In the genomic region with DNA sequence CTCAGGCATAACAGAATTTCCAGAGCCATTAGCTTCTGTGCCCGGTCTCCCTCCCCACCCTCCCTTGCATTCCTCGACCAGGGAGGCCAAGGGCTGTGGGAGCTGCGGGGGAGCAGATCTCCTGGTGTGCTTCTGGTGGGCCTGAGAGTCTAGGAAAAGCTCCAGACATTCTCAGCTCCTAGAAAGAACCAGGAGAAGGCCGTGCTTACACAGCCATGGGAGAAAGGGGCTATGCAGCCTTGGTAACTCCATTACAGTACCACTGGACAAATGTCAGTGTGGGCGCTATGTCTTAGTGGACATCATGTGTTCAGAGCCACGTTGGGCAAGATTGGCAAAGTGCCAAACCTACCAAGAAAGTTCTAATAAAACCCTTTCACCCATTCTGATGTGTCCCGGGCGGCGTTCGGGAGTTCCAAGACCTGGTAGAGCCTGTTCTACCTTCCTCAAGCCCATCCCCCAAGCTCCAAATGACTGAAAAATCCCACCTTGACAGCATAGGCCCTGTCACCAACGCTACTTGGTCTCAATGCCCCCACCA, we compare ENCODE assay signal across 9 mouse cellular contexts. TPM values are rescaled to one million over a fixed set of nuclear protein-coding genes. Genes with fewer than 3 reads are reported as not detected.
DNase-seq lines count a peak whose midpoint lies in the region; ATAC-seq lines count a peak whose summit lies in the region.
"Had no signal": no experiment of that assay in that cellular context is flagged by ENCODE, and none has a peak within 500 bp of the region (broad histone marks: within the 10 kb centered on the region; RNA-seq: fewer than 3 reads in every experiment).

No protein-coding gene starts in this region.

- WGBS in limb, embryonic 10.5 days: 11% methylated on average over 11 of the region's 11 CpGs
- WGBS in midbrain, embryonic 16.5 days: 13% methylated on average over 11 of the region's 11 CpGs

- H3K9me3 ChIP-seq in limb, embryonic 10.5 days (replicated peaks): no peaks in the 10 kb centered on the region
- H3K9me3 ChIP-seq in midbrain, embryonic 16.5 days (replicated peaks; ENCODE audit: control insufficient read depth, low read length, poor library complexity, severe bottlenecking): no peaks in the 10 kb centered on the region

- peak; percentile 96 for DNase-seq in heart, adult 11 months
- no peak for DNase-seq in heart, postnatal 25 days (ENCODE audit: low spot score)
- DNase-seq in cerebellum, postnatal 14 days: peak; percentile 50 to 54
- DNase-seq in heart, postnatal 10 days: peak; percentile 52 to 69
- no peak for DNase-seq in limb, embryonic 10.5 days (ENCODE audit: low spot score)
- no peak for DNase-seq in Muller cell, postnatal 12 days (ENCODE audit: inconsistent ontology term)
- no peak for DNase-seq in frontal cortex, postnatal 14 days (ENCODE audit: low spot score in 2 of 2)

- 0 out of 2 replicates have a peak, but pooled peaks cover 2% of the 10 kb centered on the region for H3K36me3 ChIP-seq in limb, embryonic 10.5 days
- no peaks in the 10 kb centered on the region for H3K36me3 ChIP-seq in midbrain, embryonic 16.5 days (ENCODE audit: control insufficient read depth, insufficient read depth, low read length)

- H3K27ac ChIP-seq in limb, embryonic 10.5 days: peak overlapping the region; percentile 73
- no peak overlapping the region for H3K27ac ChIP-seq in midbrain, embryonic 16.5 days (ENCODE audit: low read length)

- intact Hi-C loops in heart, postnatal 25 days (cut with DNase I): loop anchor here (2.0 kb wide), 1 partner anchor 13 kb away; no protein-coding TSS in a partner anchor
- intact Hi-C loops in heart, postnatal 10 days (cut with DNase I): no loop called here

- peak overlapping the region; percentile 76 for H3K9ac ChIP-seq in midbrain, embryonic 16.5 days (ENCODE audit: low read depth, low read length)

- peak overlapping the region; percentile 64 for H3K4me3 ChIP-seq in limb, embryonic 10.5 days
- peak overlapping the region; percentile 57 for H3K4me3 ChIP-seq in midbrain, embryonic 16.5 days (ENCODE audit: low read depth, low read length)

- H3K4me1 ChIP-seq in limb, embryonic 10.5 days: peaks cover 47% of the 10 kb centered on the region
- peaks cover 11% of the 10 kb centered on the region for H3K4me1 ChIP-seq in midbrain, embryonic 16.5 days (ENCODE audit: control insufficient read depth, insufficient read depth, low read length)

- peak; percentile 15; the same call in 1 of the 2 replicates for ATAC-seq in midbrain, embryonic 16.5 days

- peaks cover 48% of the 10 kb centered on the region for H3K27me3 ChIP-seq in limb, embryonic 10.5 days (ENCODE audit: low read depth, poor library complexity, severe bottlenecking)
- H3K27me3 ChIP-seq in midbrain, embryonic 16.5 days (ENCODE audit: control insufficient read depth, insufficient read depth, low read depth, low read length): no peaks in the 10 kb centered on the region
- H3K27me3 ChIP-seq: Patski had no signal

- H3K4me2 ChIP-seq in midbrain, embryonic 16.5 days (ENCODE audit: low read length): peak overlapping the region; percentile 71

RNA-seq across cellular contexts. Expression of a gene that starts 7.7 kb away (rescaled TPM):
- total RNA-seq in heart, postnatal 25 days (2021): 100 to 1,000 TPM; 121 to 132 TPM
- total RNA-seq in heart, postnatal 10 days (2021): 100 to 1,000 TPM; 164 to 173 TPM
- 9.2 and 14.5 TPM in 2 replicates for polyA plus RNA-seq in limb, embryonic 10.5 days (2016; fragmentation: Nextera tagmentation; extraction: Ambion mirVana)
- 51.0 and 59.7 TPM in 2 replicates for polyA plus RNA-seq in midbrain, embryonic 16.5 days (2015; fragmentation: Nextera tagmentation; extraction: Ambion mirVana)

RNA-seq across cellular contexts. Expression of a gene that starts 30.1 kb away (rescaled TPM):
- under 1 TPM; 0.39 to 0.61 TPM for total RNA-seq in heart, postnatal 25 days (2021)
- 1 to 10 TPM; 3.4 to 6.3 TPM for total RNA-seq in heart, postnatal 10 days (2021)
- polyA plus RNA-seq in limb, embryonic 10.5 days (2016; fragmentation: Nextera tagmentation; extraction: Ambion mirVana): 28.9 and 34.8 TPM in 2 replicates
- polyA plus RNA-seq in midbrain, embryonic 16.5 days (2015; fragmentation: Nextera tagmentation; extraction: Ambion mirVana): 28.6 and 33.0 TPM in 2 replicates

RNA-seq across cellular contexts. Expression of a gene that starts 41.1 kb away (rescaled TPM):
- total RNA-seq in heart, postnatal 25 days (2021): 1 to 10 TPM; 1.9 to 3.7 TPM
- 1 to 10 TPM; 1.8 to 1.9 TPM for total RNA-seq in heart, postnatal 10 days (2021)
- 4.7 and 6.7 TPM in 2 replicates for polyA plus RNA-seq in limb, embryonic 10.5 days (2016; fragmentation: Nextera tagmentation; extraction: Ambion mirVana)
- polyA plus RNA-seq in midbrain, embryonic 16.5 days (2015; fragmentation: Nextera tagmentation; extraction: Ambion mirVana): 42.5 and 44.0 TPM in 2 replicates

RNA-seq across cellular contexts. Expression of a gene that starts 46.0 kb away (rescaled TPM):
- total RNA-seq in heart, postnatal 25 days (2021): not detected
- not detected for total RNA-seq in heart, postnatal 10 days (2021)
- 1.7 and 3.7 TPM in 2 replicates for polyA plus RNA-seq in limb, embryonic 10.5 days (2016; fragmentation: Nextera tagmentation; extraction: Ambion mirVana)
- 0.69 TPM in 1 of 2 replicates, not detected in the other for polyA plus RNA-seq in midbrain, embryonic 16.5 days (2015; fragmentation: Nextera tagmentation; extraction: Ambion mirVana)

RNA-seq across cellular contexts. Expression of a gene that starts 50.8 kb away (rescaled TPM):
- total RNA-seq in heart, postnatal 25 days (2021): 10 to 100 TPM; 84.2 to 92.5 TPM
- total RNA-seq in heart, postnatal 10 days (2021): 10 to 100 TPM; 87.3 to 94.0 TPM
- polyA plus RNA-seq in limb, embryonic 10.5 days (2016; fragmentation: Nextera tagmentation; extraction: Ambion mirVana): 151 and 159 TPM in 2 replicates
- 181 and 193 TPM in 2 replicates for polyA plus RNA-seq in midbrain, embryonic 16.5 days (2015; fragmentation: Nextera tagmentation; extraction: Ambion mirVana)

Comparison
In these comparisons a context has a peak if more than half of its experiments do, and no peak if none do; other contexts are left out.
1. DNase-seq: peak in heart, adult 11 months (single experiment), cerebellum, postnatal 14 days (2 of 2) and heart, postnatal 10 days (2 of 2); none in heart, postnatal 25 days (single experiment), limb, embryonic 10.5 days (single experiment), Muller cell, postnatal 12 days (single experiment) and frontal cortex, postnatal 14 days (0 of 2).